In the genomic region with DNA sequence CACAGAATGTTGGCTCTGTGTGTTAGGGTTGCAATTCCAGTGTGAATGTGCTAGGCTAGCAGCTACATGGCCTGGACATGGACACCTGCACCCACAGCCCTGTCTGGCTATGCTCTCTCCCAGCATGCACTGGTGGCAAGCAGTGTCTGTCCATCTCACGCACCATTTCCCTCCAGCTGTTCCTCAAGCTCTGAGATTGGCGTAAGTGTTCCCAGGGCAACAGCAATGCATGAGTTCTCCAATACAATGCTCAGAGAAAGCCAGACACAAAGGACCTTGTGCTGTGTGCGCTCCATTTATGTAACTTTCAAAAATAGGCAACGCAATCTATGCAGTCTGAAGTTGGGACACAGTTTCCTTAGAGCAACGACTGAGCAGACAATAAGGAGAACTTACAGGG, we compare ENCODE assay signal across 19 mouse cellular contexts. TPM values are rescaled to one million over a fixed set of nuclear protein-coding genes. Genes with fewer than 3 reads are reported as not detected.
A peak's percentile ranks its signal among the peaks of the same experiment; 100 is the strongest.
DNase-seq lines count a peak whose midpoint lies in the region; ATAC-seq and TF ChIP-seq lines count a peak whose summit lies in the region.
"Had no signal": no experiment of that assay in that cellular context is flagged by ENCODE, and none has a peak within 500 bp of the region (broad histone marks: within the 10 kb centered on the region; RNA-seq: fewer than 3 reads in every experiment).

No protein-coding gene starts in this region.

- no peaks in the 10 kb centered on the region for H3K9me3 ChIP-seq in forebrain, embryonic 10.5 days
- H3K9me3 ChIP-seq in forebrain, embryonic 15.5 days = no peaks in the 10 kb centered on the region
- no peaks in the 10 kb centered on the region for H3K9me3 ChIP-seq in embryonic facial prominence, embryonic 12.5 days
- H3K9me3 ChIP-seq in hindbrain, embryonic 16.5 days (ENCODE audit: control insufficient read depth, low read length) = no peaks in the 10 kb centered on the region
- H3K9me3 ChIP-seq in neural tube, embryonic 13.5 days = no peaks in the 10 kb centered on the region
- H3K9me3 ChIP-seq: embryonic facial prominence, embryonic 15.5 days; heart, embryonic 13.5 days; intestine, embryonic 15.5 days; limb, embryonic 12.5 days; stomach, embryonic 15.5 days had no signal

- TF ChIP-seq CTCF in thymus, adult 2 months (IDR thresholded peaks at IDR 0.05; ENCODE audit: borderline replicate concordance, control insufficient read depth, extremely low read depth, insufficient read depth, low read length, poor library complexity) = no peak

- intact Hi-C loops in left cerebral cortex, postnatal 10 days (cut with DNase I) = loop anchor here (5.0 to 10.0 kb wide), 2 partner anchors 61 to 279 kb away; no protein-coding TSS in a partner anchor

- H3K36me3 ChIP-seq in forebrain, embryonic 10.5 days (replicated peaks) = no peaks in the 10 kb centered on the region
- H3K36me3 ChIP-seq in forebrain, embryonic 15.5 days = no peaks in the 10 kb centered on the region
- H3K36me3 ChIP-seq in embryonic facial prominence, embryonic 12.5 days = no peaks in the 10 kb centered on the region
- no peaks in the 10 kb centered on the region for H3K36me3 ChIP-seq in hindbrain, embryonic 16.5 days (ENCODE audit: control insufficient read depth, insufficient read depth, low read length)
- no peaks in the 10 kb centered on the region for H3K36me3 ChIP-seq in neural tube, embryonic 13.5 days
- H3K36me3 ChIP-seq in thymus, adult 2 months (ENCODE audit: control insufficient read depth, insufficient read depth, low read length) = no peaks in the 10 kb centered on the region
- H3K36me3 ChIP-seq: embryonic facial prominence, embryonic 15.5 days; heart, embryonic 13.5 days; intestine, embryonic 15.5 days; limb, embryonic 12.5 days; stomach, embryonic 15.5 days had no signal

- H3K9ac ChIP-seq in forebrain, embryonic 15.5 days (replicated peaks) = no peak overlapping the region
- H3K9ac ChIP-seq in embryonic facial prominence, embryonic 12.5 days = no peak overlapping the region
- no peak overlapping the region for H3K9ac ChIP-seq in hindbrain, embryonic 16.5 days (ENCODE audit: low read depth, low read length)
- H3K9ac ChIP-seq in neural tube, embryonic 13.5 days = no peak overlapping the region
- H3K9ac ChIP-seq: embryonic facial prominence, embryonic 15.5 days; heart, embryonic 13.5 days; intestine, embryonic 15.5 days; limb, embryonic 12.5 days; stomach, embryonic 15.5 days had no signal

- peaks cover 7% of the 10 kb centered on the region for H3K4me1 ChIP-seq in forebrain, embryonic 10.5 days
- 0 out of 2 replicates have a peak, but pooled peaks cover 3% of the 10 kb centered on the region for H3K4me1 ChIP-seq in forebrain, embryonic 15.5 days
- no peaks in the 10 kb centered on the region for H3K4me1 ChIP-seq in embryonic facial prominence, embryonic 12.5 days
- H3K4me1 ChIP-seq in hindbrain, embryonic 16.5 days (ENCODE audit: control insufficient read depth, insufficient read depth, low read depth, low read length) = peaks cover 3% of the 10 kb centered on the region; the same call in 1 of the 2 replicates
- peaks cover 4% of the 10 kb centered on the region; the same call in 1 of the 2 replicates for H3K4me1 ChIP-seq in neural tube, embryonic 13.5 days (replicated peaks)
- H3K4me1 ChIP-seq in thymus, adult 2 months (replicated peaks; ENCODE audit: control insufficient read depth, insufficient read depth, low read length) = no peaks in the 10 kb centered on the region
- H3K4me1 ChIP-seq: embryonic facial prominence, embryonic 15.5 days; intestine, embryonic 15.5 days; limb, embryonic 12.5 days; stomach, embryonic 15.5 days had no signal

- TF ChIP-seq POLR2A in thymus, adult 2 months (IDR thresholded peaks at IDR 0.05; ENCODE audit: control insufficient read depth, extremely low read depth, insufficient read depth, low read length, poor library complexity) = no peak

- H3K4me3 ChIP-seq in forebrain, embryonic 10.5 days = no peak overlapping the region
- no peak overlapping the region for H3K4me3 ChIP-seq in forebrain, embryonic 15.5 days
- no peak overlapping the region for H3K4me3 ChIP-seq in embryonic facial prominence, embryonic 12.5 days
- no peak overlapping the region for H3K4me3 ChIP-seq in hindbrain, embryonic 16.5 days (ENCODE audit: low read length)
- no peak overlapping the region for H3K4me3 ChIP-seq in neural tube, embryonic 13.5 days
- no peak overlapping the region for H3K4me3 ChIP-seq in thymus, adult 2 months (ENCODE audit: control insufficient read depth, insufficient read depth, low read length)
- H3K4me3 ChIP-seq: embryonic facial prominence, embryonic 15.5 days; gastrocnemius, adult 2 months; heart, embryonic 13.5 days; intestine, embryonic 15.5 days; limb, embryonic 12.5 days; myocyte; stomach, embryonic 15.5 days had no signal

- no peak for ATAC-seq in forebrain, embryonic 15.5 days (replicated peaks)
- ATAC-seq in embryonic facial prominence, embryonic 12.5 days (ENCODE audit: insufficient number of reproducible peaks, insufficient read depth, low FRiP score, low TSS enrichment) = peak; percentile 29; the same call in 1 of the 2 replicates
- peak; percentile 27; the same call in 1 of the 2 replicates for ATAC-seq in hindbrain, embryonic 16.5 days
- peak; percentile 29; the same call in 1 of the 2 replicates for ATAC-seq in neural tube, embryonic 13.5 days (ENCODE audit: low read depth)
- ATAC-seq: intestine, embryonic 15.5 days had no signal

- DNase-seq in forebrain, embryonic 10.5 days (ENCODE audit: extremely low spot score, low spot score) = peak; percentile 53
- DNase-seq in thymus, postnatal 0 days (ENCODE audit: low spot score) = no peak
- no peak for DNase-seq in left cerebral cortex, postnatal 10 days (ENCODE audit: extremely low spot score in 1 of 2, low spot score in 2 of 2)
- no peak for DNase-seq in thymus, adult 2 months
- DNase-seq: cerebellum, adult 11-12 months; gastrocnemius, adult 2 months; layer of hippocampus, adult 9-11 months; lung, adult 18-20 months had no signal

- WGBS in forebrain, embryonic 10.5 days = 35% methylated on average over 5 of the region's 5 CpGs
- WGBS in forebrain, embryonic 15.5 days = 15% methylated on average over 5 of the region's 5 CpGs
- WGBS in embryonic facial prominence, embryonic 12.5 days = 73% methylated on average over 5 of the region's 5 CpGs
- 24% methylated on average over 5 of the region's 5 CpGs for WGBS in hindbrain, embryonic 16.5 days
- 30% methylated on average over 5 of the region's 5 CpGs for WGBS in neural tube, embryonic 13.5 days
- WGBS in thymus, adult 2 months = 88% methylated on average over 5 of the region's 5 CpGs

- H3K27ac ChIP-seq in forebrain, embryonic 10.5 days = peak overlapping the region; percentile 81
- H3K27ac ChIP-seq in forebrain, embryonic 15.5 days (replicated peaks) = no peak overlapping the region
- H3K27ac ChIP-seq in embryonic facial prominence, embryonic 12.5 days = no peak overlapping the region
- no peak overlapping the region for H3K27ac ChIP-seq in hindbrain, embryonic 16.5 days (ENCODE audit: low read depth, low read length)
- H3K27ac ChIP-seq in neural tube, embryonic 13.5 days (replicated peaks) = peak overlapping the region; percentile 71
- H3K27ac ChIP-seq in thymus, adult 2 months (ENCODE audit: control insufficient read depth, insufficient read depth, low read length) = no peak overlapping the region
- H3K27ac ChIP-seq: embryonic facial prominence, embryonic 15.5 days; gastrocnemius, adult 2 months; heart, embryonic 13.5 days; intestine, embryonic 15.5 days; limb, embryonic 12.5 days; stomach, embryonic 15.5 days had no signal

- H3K4me2 ChIP-seq in forebrain, embryonic 15.5 days (replicated peaks) = no peak overlapping the region
- H3K4me2 ChIP-seq in embryonic facial prominence, embryonic 12.5 days (replicated peaks) = no peak overlapping the region
- H3K4me2 ChIP-seq in hindbrain, embryonic 16.5 days (ENCODE audit: low read length) = no peak overlapping the region
- H3K4me2 ChIP-seq in neural tube, embryonic 13.5 days = no peak overlapping the region
- H3K4me2 ChIP-seq: embryonic facial prominence, embryonic 15.5 days; heart, embryonic 13.5 days; intestine, embryonic 15.5 days; limb, embryonic 12.5 days; stomach, embryonic 15.5 days had no signal

- no peaks in the 10 kb centered on the region for H3K27me3 ChIP-seq in forebrain, embryonic 10.5 days (ENCODE audit: poor library complexity, severe bottlenecking)
- no peaks in the 10 kb centered on the region for H3K27me3 ChIP-seq in forebrain, embryonic 15.5 days
- H3K27me3 ChIP-seq in embryonic facial prominence, embryonic 12.5 days = no peaks in the 10 kb centered on the region
- no peaks in the 10 kb centered on the region for H3K27me3 ChIP-seq in hindbrain, embryonic 16.5 days (replicated peaks; ENCODE audit: control insufficient read depth, insufficient read depth, low read length)
- H3K27me3 ChIP-seq in neural tube, embryonic 13.5 days = no peaks in the 10 kb centered on the region
- H3K27me3 ChIP-seq in thymus, adult 2 months (ENCODE audit: control insufficient read depth, insufficient read depth, low read length) = no peaks in the 10 kb centered on the region
- H3K27me3 ChIP-seq: embryonic facial prominence, embryonic 15.5 days; limb, embryonic 12.5 days; stomach, embryonic 15.5 days had no signal

RNA-seq across cellular contexts. Expression of gene Snhg11, which starts 31.9 kb away (rescaled TPM):
- 16.2 and 17.9 TPM in 2 replicates for polyA plus RNA-seq in forebrain, embryonic 10.5 days (2016; fragmentation: Nextera tagmentation; extraction: Ambion mirVana)
- polyA plus RNA-seq in forebrain, embryonic 15.5 days (2015; fragmentation: Nextera tagmentation; extraction: Ambion mirVana) = 108 and 109 TPM in 2 replicates
- 18.7 and 25.2 TPM in 2 replicates for polyA plus RNA-seq in embryonic facial prominence, embryonic 12.5 days (2016; fragmentation: Nextera tagmentation; extraction: Ambion mirVana)
- polyA plus RNA-seq in hindbrain, embryonic 16.5 days (2015; fragmentation: Nextera tagmentation; extraction: Ambion mirVana) = 809 and 814 TPM in 2 replicates
- 532 and 687 TPM in 2 replicates for polyA plus RNA-seq in neural tube, embryonic 13.5 days (2015; fragmentation: Nextera tagmentation; extraction: Ambion mirVana)
- 4.1 and 6.4 TPM in 2 replicates for polyA plus RNA-seq in thymus, postnatal 0 days (2015; fragmentation: Nextera tagmentation; extraction: Ambion mirVana)
- total RNA-seq in left cerebral cortex, postnatal 10 days (2021) = 100 to 1,000 TPM; 560 to 613 TPM
- 9.3 and 16.1 TPM in 2 replicates for polyA plus RNA-seq in thymus, adult 2 months (2012; rRNA removed)
- polyA plus RNA-seq: C2C12, myocyte had no signal

RNA-seq across cellular contexts. Expression of gene Lbp, which starts 37.2 kb away (rescaled TPM):
- 1.9 and 2.0 TPM in 2 replicates for polyA plus RNA-seq in forebrain, embryonic 10.5 days (2016; fragmentation: Nextera tagmentation; extraction: Ambion mirVana)
- 2.4 and 2.7 TPM in 2 replicates for polyA plus RNA-seq in forebrain, embryonic 15.5 days (2015; fragmentation: Nextera tagmentation; extraction: Ambion mirVana)
- polyA plus RNA-seq in embryonic facial prominence, embryonic 12.5 days (2016; fragmentation: Nextera tagmentation; extraction: Ambion mirVana) = 4.2 and 4.6 TPM in 2 replicates
- polyA plus RNA-seq in hindbrain, embryonic 16.5 days (2015; fragmentation: Nextera tagmentation; extraction: Ambion mirVana) = 6.2 TPM in 2 replicates
- 5.2 and 5.3 TPM in 2 replicates for polyA plus RNA-seq in neural tube, embryonic 13.5 days (2015; fragmentation: Nextera tagmentation; extraction: Ambion mirVana)
- 3.2 and 4.9 TPM in 2 replicates for polyA plus RNA-seq in thymus, postnatal 0 days (2015; fragmentation: Nextera tagmentation; extraction: Ambion mirVana)
- total RNA-seq in left cerebral cortex, postnatal 10 days (2021) = 1 to 10 TPM; 2.1 to 5.7 TPM
- 6.2 and 12.1 TPM in 2 replicates for polyA plus RNA-seq in thymus, adult 2 months (2012; rRNA removed)
- polyA plus RNA-seq: C2C12 had no signal

Comparison
In these comparisons a context has a peak if more than half of its experiments do, and no peak if none do; other contexts are left out.
1. H3K27ac ChIP-seq: peak in forebrain, embryonic 10.5 days (single experiment) and neural tube, embryonic 13.5 days (single experiment); none in forebrain, embryonic 15.5 days (single experiment), embryonic facial prominence, embryonic 12.5 days (single experiment), hindbrain, embryonic 16.5 days (single experiment) and thymus, adult 2 months (single experiment).